In the genomic region with DNA sequence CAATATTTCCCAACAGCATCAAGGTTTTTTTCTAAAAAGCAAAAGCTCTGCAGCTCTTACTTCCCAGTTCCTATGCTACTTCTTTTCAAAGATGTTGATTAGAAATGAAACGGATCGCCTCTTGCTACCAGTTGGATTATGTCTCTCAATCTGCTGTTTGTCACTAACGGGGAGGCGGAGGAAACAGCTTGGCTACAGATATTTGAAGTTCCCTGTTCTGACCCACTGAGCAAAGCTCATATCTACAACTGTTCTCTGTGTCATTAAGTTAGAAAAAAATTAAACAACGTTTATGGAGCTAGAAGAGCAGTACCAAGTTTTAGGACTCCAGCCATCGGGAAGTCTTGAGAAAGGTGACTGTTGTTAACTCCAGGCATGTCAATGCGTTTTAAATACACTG, we compare ENCODE assay signal across 24 mouse cellular contexts.
"Had no signal": no experiment of that assay in that cellular context is flagged by ENCODE, and none has a peak within 500 bp of the region (broad histone marks: within the 10 kb centered on the region; RNA-seq: fewer than 3 reads in every experiment).

No protein-coding gene starts in this region.

- H3K36me3 ChIP-seq: intestine, embryonic 15.5 days; limb, embryonic 13.5 days; liver, embryonic 12.5 days; liver, embryonic 15.5 days; lung, embryonic 15.5 days; midbrain, embryonic 10.5 days; neural tube, embryonic 12.5 days; neural tube, embryonic 15.5 days had no signal

- H3K4me3 ChIP-seq: intestine, embryonic 15.5 days; limb, embryonic 10.5 days; limb, embryonic 13.5 days; liver, embryonic 12.5 days; liver, embryonic 15.5 days; lung, embryonic 15.5 days; megakaryocyte, embryonic 14.5 days; midbrain, embryonic 10.5 days; neural tube, embryonic 12.5 days; neural tube, embryonic 15.5 days had no signal

- DNase-seq: kidney, adult 18-20 months; kidney, postnatal 14 days; liver; lung, adult 18-20 months; lung, postnatal 10 days; lung, postnatal 36 days; midbrain, embryonic 14.5 days; right cerebral cortex, adult 18-20 months; right cerebral cortex, postnatal 14 days; right cerebral cortex, postnatal 4 days; thymus, adult 2 months; thymus, postnatal 14 days; thymus, postnatal 4 days had no signal

- ATAC-seq: intestine, embryonic 15.5 days; liver, embryonic 12.5 days had no signal

- H3K4me2 ChIP-seq: intestine, embryonic 15.5 days; limb, embryonic 13.5 days; liver, embryonic 12.5 days; liver, embryonic 15.5 days; lung, embryonic 15.5 days; neural tube, embryonic 12.5 days; neural tube, embryonic 15.5 days had no signal

- H3K27me3 ChIP-seq: intestine, embryonic 15.5 days; limb, embryonic 13.5 days; liver, embryonic 12.5 days; liver, embryonic 15.5 days; lung, embryonic 15.5 days; megakaryocyte, embryonic 14.5 days; neural tube, embryonic 12.5 days; neural tube, embryonic 15.5 days had no signal

- H3K4me1 ChIP-seq: intestine, embryonic 15.5 days; limb, embryonic 10.5 days; limb, embryonic 13.5 days; liver, embryonic 12.5 days; lung, embryonic 15.5 days; megakaryocyte, embryonic 14.5 days; midbrain, embryonic 10.5 days; neural tube, embryonic 12.5 days had no signal

- H3K9ac ChIP-seq: intestine, embryonic 15.5 days; limb, embryonic 13.5 days; liver, embryonic 12.5 days; liver, embryonic 15.5 days; lung, embryonic 15.5 days; neural tube, embryonic 12.5 days; neural tube, embryonic 15.5 days had no signal

- H3K9me3 ChIP-seq: intestine, embryonic 15.5 days; limb, embryonic 10.5 days; limb, embryonic 13.5 days; liver, embryonic 12.5 days; liver, embryonic 15.5 days; lung, embryonic 15.5 days; midbrain, embryonic 10.5 days; neural tube, embryonic 12.5 days; neural tube, embryonic 15.5 days had no signal

- H3K27ac ChIP-seq: intestine, embryonic 15.5 days; limb, embryonic 10.5 days; limb, embryonic 13.5 days; liver, embryonic 12.5 days; liver, embryonic 15.5 days; lung, embryonic 15.5 days; midbrain, embryonic 10.5 days; neural tube, embryonic 12.5 days; neural tube, embryonic 15.5 days; stomach, postnatal 0 days had no signal
